Mouse (Mus musculus): ENCODE measurements around the gene D930007J09Rik. TPM values are rescaled to one million over a fixed set of nuclear protein-coding genes. Genes with fewer than 3 reads are reported as not detected.

Gene D930007J09Rik
- total and polyA plus RNA-seq, 3 experiments = 10.4 TPM; not detected in 2

DNA sequence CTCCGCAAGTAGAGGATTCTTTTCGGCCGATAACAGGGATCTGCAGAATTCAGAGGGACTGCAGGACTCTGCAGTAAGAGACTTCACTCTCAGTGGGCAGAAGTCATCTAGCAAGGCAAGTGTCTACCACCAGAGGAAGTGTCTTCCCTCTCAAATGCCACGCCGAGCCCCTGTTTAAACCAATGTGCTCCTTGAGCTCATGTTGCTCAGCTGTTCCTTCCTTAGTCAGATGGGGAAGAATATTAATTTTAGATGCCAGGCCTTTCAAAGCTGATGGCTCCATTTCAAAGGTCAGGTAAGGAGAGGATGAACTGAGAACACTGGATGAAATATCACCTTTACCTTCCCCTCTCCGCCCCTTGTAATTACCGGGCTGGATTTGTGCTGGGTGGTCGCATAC lies 18.8 kb downstream of the D930007J09Rik start, which contains the start of gene Mylk4:
Mylk4 (minus strand) TSS at position 139 of the 400 bp plus-strand sequence.
- DNase-seq (ENCODE audit: low read depth, low spot score) = no peak
- Histone ChIP-seq H3K9ac (ENCODE audit: control insufficient read depth, low read depth, low read length, poor library complexity, severe bottlenecking) (no peak within 1 kb of the TSS), H3K27ac (ENCODE audit: control insufficient read depth, low read depth, low read length) (no peak within 1 kb of the TSS), H3K4me3 (ENCODE audit: control insufficient read depth in 1 of 2, insufficient read depth in 1 of 2, low read depth in 2 of 2, low read length in 2 of 2) (no peak within 1 kb of the TSS), H3K79me2 (ENCODE audit: control insufficient read depth, insufficient read depth, low read length, poor library complexity) (no peaks in the 10 kb centered on the region), H3K36me3 (ENCODE audit: control insufficient read depth in 1 of 2, insufficient read depth in 2 of 2, low read length in 2 of 2) (no peaks in the 10 kb centered on the region), H3K27me3 (ENCODE audit: control insufficient read depth in 1 of 2, insufficient read depth in 2 of 2, low read length in 2 of 2) (peaks cover 7 to 14% of the 10 kb centered on the region in 2 experiments), H3K9me3 (replicated peaks; ENCODE audit: insufficient read depth, low read length) (no peaks in the 10 kb centered on the region), H3K4me1 (ENCODE audit: control insufficient read depth in 1 of 2, insufficient read depth in 2 of 2, low read length in 2 of 2) (no peaks in the 10 kb centered on the region)
- no peak for TF ChIP-seq GATA1 (IDR thresholded peaks at IDR 0.05; ENCODE audit: low read depth, low read length)
- TF ChIP-seq MAFK (IDR thresholded peaks at IDR 0.05; ENCODE audit: borderline replicate concordance, low read depth, low read length) = no peak
- TF ChIP-seq POLR2AphosphoS2 (IDR thresholded peaks at IDR 0.05; ENCODE audit: low read length) = no peak
- TF ChIP-seq ZKSCAN1 (IDR thresholded peaks at IDR 0.05; ENCODE audit: low read depth, low read length) = no peak
- TF ChIP-seq MXI1 (IDR thresholded peaks at IDR 0.05; ENCODE audit: low read depth, low read length) = no peak
- TF ChIP-seq SIN3A (IDR thresholded peaks at IDR 0.05; ENCODE audit: low read length) = no peak
- TF ChIP-seq KAT2A (conservative IDR thresholded peaks at IDR 0.05; ENCODE audit: low read depth, low read length) = no peak
- TF ChIP-seq ZMIZ1 (IDR thresholded peaks at IDR 0.05; ENCODE audit: low read depth, low read length) = no peak
- TF ChIP-seq POLR2AphosphoS5 (IDR thresholded peaks at IDR 0.05; ENCODE audit: borderline replicate concordance, low read depth, low read length) = no peak
- no peak for TF ChIP-seq MAZ (IDR thresholded peaks at IDR 0.05; ENCODE audit: low read depth, low read length)
- no peak for TF ChIP-seq HCFC1 (IDR thresholded peaks at IDR 0.05; ENCODE audit: low read depth, low read length)
- TF ChIP-seq NELFE (IDR thresholded peaks at IDR 0.05; ENCODE audit: low read depth, low read length) = no peak
- no peak for TF ChIP-seq TBP (IDR thresholded peaks at IDR 0.05; ENCODE audit: low read depth, low read length)
- TF ChIP-seq E2F4 (IDR thresholded peaks at IDR 0.05; ENCODE audit: borderline replicate concordance, low read depth, low read length) = no peak
- TF ChIP-seq UBTF (IDR thresholded peaks at IDR 0.05; ENCODE audit: borderline replicate concordance, insufficient read depth, low read depth, low read length) = no peak
- no peak for TF ChIP-seq JUND (IDR thresholded peaks at IDR 0.05; ENCODE audit: low read depth, low read length)
- no peak for TF ChIP-seq USF2 (IDR thresholded peaks at IDR 0.05; ENCODE audit: borderline replicate concordance in 1 of 2, insufficient read depth in 1 of 2, low read depth in 1 of 2, low read length in 2 of 2)

- no peaks in the 10 kb centered on the region for H3K36me3 ChIP-seq (ENCODE audit: control insufficient read depth in 1 of 2, insufficient read depth in 2 of 2, low read length in 2 of 2)
- no peak overlapping the region for H3K9ac ChIP-seq (ENCODE audit: control insufficient read depth, low read depth, low read length, poor library complexity, severe bottlenecking)
- no peak overlapping the region for H3K27ac ChIP-seq (ENCODE audit: control insufficient read depth, low read depth, low read length)
- TF ChIP-seq CTCF (IDR thresholded peaks at IDR 0.05 in 2 of 3, conservative IDR thresholded peaks at IDR 0.05 in 1 of 3; ENCODE audit: control insufficient read depth in 1 of 3, insufficient read depth in 1 of 3, low read depth in 2 of 3, low read length in 3 of 3, poor library complexity in 1 of 3, severe bottlenecking in 1 of 3) = peak; percentile 39 to 48 (median 40)
- TF ChIP-seq TCF12 (IDR thresholded peaks at IDR 0.05; ENCODE audit: low read depth, low read length) = no peak
- no peak for TF ChIP-seq CHD1 (IDR thresholded peaks at IDR 0.05; ENCODE audit: low read depth, low read length)
- peak; percentile 25; the same call in 1 of the 2 replicates for TF ChIP-seq SMC3 (IDR thresholded peaks at IDR 0.05; ENCODE audit: low read depth, low read length)
- TF ChIP-seq RAD21 (IDR thresholded peaks at IDR 0.05; ENCODE audit: low read depth, low read length) = peak; percentile 13; the same call in 1 of the 2 replicates
- peaks cover 8 to 12% of the 10 kb centered on the region in 2 experiments for H3K27me3 ChIP-seq (ENCODE audit: control insufficient read depth in 1 of 2, insufficient read depth in 2 of 2, low read length in 2 of 2)
- no peaks in the 10 kb centered on the region for H3K79me2 ChIP-seq (ENCODE audit: control insufficient read depth, insufficient read depth, low read length, poor library complexity)
- H3K4me1 ChIP-seq (ENCODE audit: control insufficient read depth in 1 of 2, insufficient read depth in 2 of 2, low read length in 2 of 2) = no peaks in the 10 kb centered on the region
- peak; percentile 26 for DNase-seq (ENCODE audit: low read depth, low spot score)
- no peak overlapping the region for H3K4me3 ChIP-seq (ENCODE audit: control insufficient read depth in 1 of 2, insufficient read depth in 1 of 2, low read depth in 2 of 2, low read length in 2 of 2)
- H3K9me3 ChIP-seq (replicated peaks; ENCODE audit: insufficient read depth, low read length) = no peaks in the 10 kb centered on the region
These were observed 19.6 kb downstream of the D930007J09Rik start for GRCm38 (mm10) chr13:32783055-32783454.
